Mouse (Mus musculus) MEL (cell line): ENCODE data around the gene Sos1. TPM values are rescaled to one million over a fixed set of nuclear protein-coding genes. Genes with fewer than 3 reads are reported as not detected.

Source experiments
- DNase-seq: peaks from one replicate; pipeline ENCODE4 v3.0.0; 2011; ENCODE audit warnings: low read depth, low spot score
- H3K27ac ChIP-seq: 2 replicates; pipeline ENCODE4 v1.5.1; 2012; ENCODE audit warnings: low read depth, mild to moderate bottlenecking, control low read depth, low read length, moderate library complexity; ENCODE audit not compliant: control insufficient read depth
- H3K27me3 ChIP-seq, 2 experiments: fragments of 150-350 bp in 1 of 2; sonication (generic) in 1 of 2; 2 replicates each; pipeline ENCODE4 v1.6.1; 2012; ENCODE audit warnings: low read length in 2 of 2, mild to moderate bottlenecking in 2 of 2, improper control_type of control experiment in 1 of 2, moderate library complexity in 1 of 2; ENCODE audit not compliant: insufficient read depth in 2 of 2, control insufficient read depth in 1 of 2
- H3K36me3 ChIP-seq, 2 experiments: 2 replicates each; pipeline ENCODE4 v1.6.1; 2012 to 2014; ENCODE audit warnings: low read length in 2 of 2, improper control_type of control experiment in 1 of 2, inconsistent platforms in 1 of 2, mild to moderate bottlenecking in 1 of 2; ENCODE audit not compliant: insufficient read depth in 2 of 2, control insufficient read depth in 1 of 2
- H3K4me1 ChIP-seq, 2 experiments: fragments of 150-350 bp in 1 of 2; sonication (generic) in 1 of 2; 2 replicates each; pipeline ENCODE4 v1.6.1; 2012; ENCODE audit warnings: low read length in 2 of 2, improper control_type of control experiment in 1 of 2, mild to moderate bottlenecking in 1 of 2; ENCODE audit not compliant: insufficient read depth in 2 of 2, control insufficient read depth in 1 of 2
- H3K4me3 ChIP-seq, 2 experiments: fragments of 150-350 bp in 1 of 2; sonication (generic) in 1 of 2; 2 replicates each; pipeline ENCODE4 v1.5.1; 2012; ENCODE audit warnings: low read depth in 2 of 2, low read length in 2 of 2, mild to moderate bottlenecking in 2 of 2, moderate library complexity in 2 of 2, control low read depth in 1 of 2, improper control_type of control experiment in 1 of 2; ENCODE audit not compliant: control insufficient read depth in 1 of 2, insufficient read depth in 1 of 2
- H3K79me2 ChIP-seq: 2 replicates; pipeline ENCODE4 v1.6.1; 2012; ENCODE audit warnings: mild to moderate bottlenecking, low read length, moderate library complexity; ENCODE audit not compliant: control insufficient read depth, poor library complexity, insufficient read depth
- H3K9ac ChIP-seq: 2 replicates; pipeline ENCODE4 v1.6.1; 2012; ENCODE audit warnings: low read depth, mild to moderate bottlenecking, control low read depth, low read length, moderate library complexity; ENCODE audit not compliant: control insufficient read depth, poor library complexity, severe bottlenecking
- H3K9me3 ChIP-seq: fragments of 150-350 bp; sonication (generic); replicated peaks from 2 replicates; pipeline ENCODE4 v1.6.1; 2012; ENCODE audit warnings: mild to moderate bottlenecking, low read length, improper control_type of control experiment, moderate library complexity; ENCODE audit not compliant: insufficient read depth
- BHLHE40 ChIP-seq: IDR thresholded peaks from 2 replicates; pipeline ENCODE4 v1.6.1; 2012; ENCODE audit warnings: low read depth, mild to moderate bottlenecking, inconsistent platforms, low read length, improper control_type of control experiment, borderline replicate concordance
- CHD2 ChIP-seq: IDR thresholded peaks from 2 replicates; pipeline ENCODE4 v1.6.1; 2011; ENCODE audit warnings: low read length, improper control_type of control experiment
- CTCF ChIP-seq, 3 experiments: IDR thresholded peaks in 2 of 3; conservative IDR thresholded peaks in 1 of 3; 2 replicates each; pipeline ENCODE4 v1.5.1; 2011 to 2012; ENCODE audit warnings: low read length in 3 of 3, low read depth in 2 of 3, mild to moderate bottlenecking in 2 of 3, improper control_type of control experiment in 1 of 3, inconsistent platforms in 1 of 3, mixed read lengths in 1 of 3, moderate library complexity in 1 of 3; ENCODE audit not compliant: control insufficient read depth in 1 of 3, insufficient read depth in 1 of 3, poor library complexity in 1 of 3, severe bottlenecking in 1 of 3
- EP300 ChIP-seq, 2 experiments: IDR thresholded peaks; 2 replicates each; pipeline ENCODE4 v1.6.1; 2011; ENCODE audit warnings: improper control_type of control experiment in 2 of 2, low read length in 2 of 2, low read depth in 1 of 2, mild to moderate bottlenecking in 1 of 2
- ETS1 ChIP-seq: IDR thresholded peaks from 2 replicates; pipeline ENCODE4 v1.6.1; 2012; ENCODE audit warnings: low read depth, mild to moderate bottlenecking, inconsistent platforms, low read length, improper control_type of control experiment, moderate library complexity
- GABPA ChIP-seq: IDR thresholded peaks from 2 replicates; pipeline ENCODE4 v1.6.1; 2012; ENCODE audit warnings: low read depth, mild to moderate bottlenecking, inconsistent platforms, low read length, improper control_type of control experiment, moderate library complexity
- GATA1 ChIP-seq: IDR thresholded peaks from 2 replicates; pipeline ENCODE4 v1.6.1; 2011; ENCODE audit warnings: low read depth, low read length, improper control_type of control experiment
- HCFC1 ChIP-seq: IDR thresholded peaks from 2 replicates; pipeline ENCODE4 v1.6.1; 2012; ENCODE audit warnings: low read depth, mild to moderate bottlenecking, inconsistent platforms, low read length, improper control_type of control experiment, moderate library complexity
- JUND ChIP-seq: IDR thresholded peaks from 2 replicates; pipeline ENCODE4 v1.6.1; 2011; ENCODE audit warnings: low read depth, mild to moderate bottlenecking, improper control_type of control experiment, low read length
- KAT2A ChIP-seq: conservative IDR thresholded peaks from 2 replicates; pipeline ENCODE4 v1.6.1; 2012; ENCODE audit warnings: low read depth, low read length, improper control_type of control experiment, inconsistent platforms
- MAFK ChIP-seq: IDR thresholded peaks from 2 replicates; pipeline ENCODE4 v1.6.1; 2011; ENCODE audit warnings: low read depth, mild to moderate bottlenecking, low read length, improper control_type of control experiment, borderline replicate concordance
- MAX ChIP-seq: IDR thresholded peaks from 2 replicates; pipeline ENCODE4 v1.6.1; 2011; ENCODE audit warnings: low read length, improper control_type of control experiment
- MAZ ChIP-seq: IDR thresholded peaks from 2 replicates; pipeline ENCODE4 v1.6.1; 2012; ENCODE audit warnings: low read depth, mild to moderate bottlenecking, inconsistent platforms, low read length, improper control_type of control experiment
- MEF2A ChIP-seq: IDR thresholded peaks from 2 replicates; pipeline ENCODE4 v1.6.1; 2014; ENCODE audit warnings: low read depth, mild to moderate bottlenecking, inconsistent platforms, low read length, improper control_type of control experiment; ENCODE audit not compliant: poor library complexity, insufficient replicate concordance, severe bottlenecking; ENCODE audit errors: extremely low read depth
- MXI1 ChIP-seq: IDR thresholded peaks from 2 replicates; pipeline ENCODE4 v1.6.1; 2011; ENCODE audit warnings: mild to moderate bottlenecking, low read depth, low read length, improper control_type of control experiment
- MYB ChIP-seq: IDR thresholded peaks from 2 replicates; pipeline ENCODE4 v1.6.1; 2011; ENCODE audit warnings: mild to moderate bottlenecking, low read depth, low read length, improper control_type of control experiment
- MYC ChIP-seq: IDR thresholded peaks from 2 replicates; pipeline ENCODE4 v1.6.1; 2011; ENCODE audit warnings: low read depth, mild to moderate bottlenecking, low read length, improper control_type of control experiment, moderate library complexity
- NELFE ChIP-seq: IDR thresholded peaks from 2 replicates; pipeline ENCODE4 v1.6.1; 2011; ENCODE audit warnings: low read depth, low read length, improper control_type of control experiment
- NRF1 ChIP-seq: IDR thresholded peaks from 2 replicates; pipeline ENCODE4 v1.6.1; 2014; ENCODE audit warnings: low read depth, mild to moderate bottlenecking, inconsistent platforms, low read length, improper control_type of control experiment, moderate library complexity; ENCODE audit not compliant: poor library complexity, insufficient read depth, severe bottlenecking
- POLR2AphosphoS5 ChIP-seq: IDR thresholded peaks from 2 replicates; pipeline ENCODE4 v1.6.1; 2012; ENCODE audit warnings: low read depth, borderline replicate concordance, mild to moderate bottlenecking, inconsistent platforms, low read length, moderate library complexity, mixed read lengths
- RCOR1 ChIP-seq: IDR thresholded peaks from 2 replicates; pipeline ENCODE4 v1.6.1; 2012; ENCODE audit warnings: low read depth, mild to moderate bottlenecking, inconsistent platforms, low read length, improper control_type of control experiment
- SIN3A ChIP-seq: IDR thresholded peaks from 2 replicates; pipeline ENCODE4 v1.6.1; 2012; ENCODE audit warnings: low read length, improper control_type of control experiment, inconsistent platforms
- SMC3 ChIP-seq: IDR thresholded peaks from 2 replicates; pipeline ENCODE4 v1.6.1; 2011; ENCODE audit warnings: low read depth, low read length, improper control_type of control experiment
- TCF12 ChIP-seq: IDR thresholded peaks from 2 replicates; pipeline ENCODE4 v1.6.1; 2014; ENCODE audit warnings: low read depth, mild to moderate bottlenecking, inconsistent platforms, low read length, improper control_type of control experiment, moderate library complexity
- UBTF ChIP-seq: IDR thresholded peaks from 2 replicates; pipeline ENCODE4 v1.6.1; 2012; ENCODE audit warnings: low read depth, mild to moderate bottlenecking, inconsistent platforms, low read length, improper control_type of control experiment, moderate library complexity, borderline replicate concordance; ENCODE audit not compliant: insufficient read depth
- USF1 ChIP-seq: IDR thresholded peaks from 2 replicates; pipeline ENCODE4 v1.6.1; 2014; ENCODE audit warnings: low read depth, mild to moderate bottlenecking, inconsistent platforms, low read length, improper control_type of control experiment, moderate library complexity
- ZKSCAN1 ChIP-seq: IDR thresholded peaks from 2 replicates; pipeline ENCODE4 v1.6.1; 2012; ENCODE audit warnings: low read depth, mild to moderate bottlenecking, inconsistent platforms, low read length, improper control_type of control experiment, moderate library complexity
- ZNF384 ChIP-seq: IDR thresholded peaks from 2 replicates; pipeline ENCODE4 v1.6.1; 2012; ENCODE audit warnings: low read depth, mild to moderate bottlenecking, inconsistent platforms, low read length, improper control_type of control experiment
- polyA plus RNA-seq, 2 experiments: library from polyadenylated mRNA; stranded (reverse) in 1 of 2; unstranded in 1 of 2; fragments of >175 nt in 1 of 2; fragments of >200 nt in 1 of 2; gene quantifications; 2 replicates each; pipeline versions ENCODE4 v1.2.1 to v1.2.4; 2012; ENCODE audit warnings: low replicate concordance in 2 of 2, low read depth in 1 of 2; ENCODE audit not compliant: insufficient read length in 2 of 2, insufficient read depth in 1 of 2, missing spikeins in 1 of 2
- total RNA-seq: library from RNA; depleted of rRNA; stranded (reverse); fragments of 300-350 nt; gene quantifications from 2 replicates; pipeline ENCODE4 v1.2.3, GENCODE M21; 2012

Sos1 gene
- total and polyA plus RNA-seq, 3 experiments: 4.6 to 20.3 (median 12.1) TPM

DNA sequence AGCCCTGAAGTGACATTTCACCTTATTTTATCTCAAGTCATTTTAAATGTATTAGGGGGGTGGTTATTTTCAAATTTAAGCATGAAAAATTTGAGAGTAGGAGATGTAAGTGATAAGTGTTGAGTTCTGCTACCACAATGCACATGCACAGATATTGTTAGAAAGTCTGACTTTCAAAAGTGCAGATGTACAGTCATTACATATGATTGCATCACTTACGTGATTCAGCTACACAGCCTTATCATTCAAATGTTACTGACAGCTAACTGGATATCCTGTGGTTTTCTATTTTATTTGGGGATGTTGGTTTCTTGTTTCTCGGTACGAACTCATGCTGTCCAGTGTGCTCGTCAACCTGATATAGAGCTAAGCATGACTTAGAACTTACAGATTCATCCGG lies 4.9 kb upstream of the Sos1 start:
- Histone ChIP-seq H3K27ac (peak overlapping the region; percentile 100), H3K9me3 (no peaks in the 10 kb centered on the region), H3K4me3 (peak overlapping the region in 1 of 2 experiments; percentile 29; a peak in 3 of 4 replicates), H3K4me1 (peaks cover 16 to 24% of the 10 kb centered on the region in 2 experiments), H3K9ac (peak overlapping the region; percentile 70), H3K36me3 (peaks cover 0 to 25% of the 10 kb centered on the region in 2 experiments; a peak in 2 of 4 replicates), H3K79me2 (peaks cover 3% of the 10 kb centered on the region), H3K27me3 (no peaks in the 10 kb centered on the region)
- DNase-seq: peak; percentile 91
- 0 out of 2 replicates have a peak, but pooled peaks have one; percentile 27 for TF ChIP-seq NELFE
- TF ChIP-seq MAZ: no peak
- peak; percentile 96 to 98 for TF ChIP-seq EP300 (IDR thresholded peaks at IDR 0.05; ENCODE audit: low read depth in 1 of 2, low read length in 2 of 2)
- TF ChIP-seq NRF1: no peak
- TF ChIP-seq MYC: peak; percentile 96
- peak; percentile 69 for TF ChIP-seq KAT2A
- TF ChIP-seq SMC3: no peak
- TF ChIP-seq ZNF384: no peak
- peak; percentile 79 for TF ChIP-seq MAX
- TF ChIP-seq CHD2: no peak
- peak; percentile 85; the same call in 1 of the 2 replicates for TF ChIP-seq GABPA
- TF ChIP-seq ETS1: peak; percentile 99
- TF ChIP-seq UBTF: no peak
- no peak for TF ChIP-seq CTCF (IDR thresholded peaks at IDR 0.05 in 2 of 3, conservative IDR thresholded peaks at IDR 0.05 in 1 of 3; ENCODE audit: control insufficient read depth in 1 of 3, insufficient read depth in 1 of 3, low read depth in 2 of 3, low read length in 3 of 3, poor library complexity in 1 of 3, severe bottlenecking in 1 of 3)
- peak; percentile 54; the same call in 1 of the 2 replicates for TF ChIP-seq JUND
- TF ChIP-seq USF1: peak; percentile 25; the same call in 1 of the 2 replicates
- TF ChIP-seq ZKSCAN1: no peak
- no peak for TF ChIP-seq POLR2AphosphoS5
- peak; percentile 98 for TF ChIP-seq SIN3A
- TF ChIP-seq BHLHE40: peak; percentile 92
- TF ChIP-seq MXI1: peak; percentile 90
- TF ChIP-seq HCFC1: peak; percentile 67
- TF ChIP-seq RCOR1: peak; percentile 89
- peak; percentile 90 for TF ChIP-seq TCF12
- TF ChIP-seq MAFK: peak; percentile 89
- peak; percentile 75 for TF ChIP-seq MYB
- TF ChIP-seq MEF2A: peak; percentile 65; the same call in 1 of the 2 replicates
- peak; percentile 86 for TF ChIP-seq GATA1
